Mouse (Mus musculus) embryonic facial prominence, embryonic 15.5 days (tissue): ENCODE data around the gene Sidt1. TPM values are rescaled to one million over a fixed set of nuclear protein-coding genes. Genes with fewer than 3 reads are reported as not detected.
A peak's percentile ranks its signal among the peaks of the same experiment; 100 is the strongest.
"Not testable (repeated sequence)": the region's sequence is repeated elsewhere in the genome, so short reads cannot be mapped to it uniquely, and the experiment has no call there.

Experiments
- ATAC-seq: fragments of 200-750 bp; cut with Nextera tagmentation; 2 replicates; pipeline ENCODE4 v1.8.0; 2017; ENCODE audit warnings: low read depth, moderate TSS enrichment; ENCODE audit not compliant: insufficient number of reproducible peaks, low FRiP score, low TSS enrichment
- H3K27ac ChIP-seq: fragments of 300-500 bp; sonication (generic); replicated peaks from 2 replicates; pipeline ENCODE4 v1.5.1; 2015; ENCODE audit warnings: mild to moderate bottlenecking, inconsistent platforms
- H3K27me3 ChIP-seq: fragments of 300-500 bp; sonication (generic); 2 replicates; pipeline ENCODE4 v1.6.1; 2015; ENCODE audit warnings: inconsistent platforms
- H3K36me3 ChIP-seq: fragments of 300-500 bp; sonication (generic); 2 replicates; pipeline ENCODE4 v1.6.1; 2015; ENCODE audit warnings: mild to moderate bottlenecking, inconsistent platforms
- H3K4me1 ChIP-seq: fragments of 300-500 bp; sonication (generic); 2 replicates; pipeline ENCODE4 v1.6.1; 2015; ENCODE audit warnings: inconsistent platforms
- H3K4me2 ChIP-seq: fragments of 300-500 bp; sonication (generic); replicated peaks from 2 replicates; pipeline ENCODE4 v1.6.1; 2015; ENCODE audit warnings: mild to moderate bottlenecking, inconsistent platforms
- H3K4me3 ChIP-seq: fragments of 300-500 bp; sonication (generic); replicated peaks from 2 replicates; pipeline ENCODE4 v1.5.1; 2015; ENCODE audit warnings: mild to moderate bottlenecking, inconsistent platforms
- H3K9ac ChIP-seq: fragments of 300-500 bp; sonication (generic); 2 replicates; pipeline ENCODE4 v1.6.1; 2015; ENCODE audit warnings: inconsistent platforms
- H3K9me3 ChIP-seq: fragments of 300-500 bp; sonication (generic); replicated peaks from 2 replicates; pipeline ENCODE4 v1.6.1; 2016; ENCODE audit warnings: inconsistent platforms
- WGBS: fragments of 180-500 bp; shearing (Covaris S2); methylation state at CpG from one replicate; pipeline ENCODE4 v1.1.7; 2015; 5-methylcytosine and 5-hydroxymethylcytosine counted together
- polyA plus RNA-seq: library from polyadenylated mRNA; unstranded; fragments of >200 nt; fragmentation: Nextera tagmentation; extraction: Ambion mirVana; gene quantifications from 2 replicates; pipeline ENCODE4 v1.2.1, GENCODE M21; 2015

Sidt1 gene
- polyA plus RNA-seq, 1 experiment from 2014 or later = 0.32 TPM

- Histone ChIP-seq H3K27me3 (no peaks in the 10 kb centered on the region), H3K4me1 (no peaks in the 10 kb centered on the region), H3K36me3 (no peaks in the 10 kb centered on the region), H3K27ac (no peak overlapping the region), H3K4me2 (no peak overlapping the region), H3K9me3 (no peaks in the 10 kb centered on the region), H3K4me3 (no peak overlapping the region), H3K9ac (no peak overlapping the region)
- ATAC-seq = no peak
- 57% methylated on average over 10 of the region's 10 CpGs for WGBS
Observed at GRCm38 (mm10) chr16:44302126-44302892, 30.7 kb downstream of the Sidt1 start.

- Histone ChIP-seq H3K27me3 (no peaks in the 10 kb centered on the region), H3K4me2 (no peak overlapping the region), H3K9ac (no peak overlapping the region), H3K36me3 (no peaks in the 10 kb centered on the region), H3K4me3 (no peak overlapping the region), H3K27ac (no peak overlapping the region), H3K9me3 (no peaks in the 10 kb centered on the region), H3K4me1 (no peaks in the 10 kb centered on the region)
- no peak for ATAC-seq
- 80% methylated on average over 20 of the region's 20 CpGs for WGBS
Observed at GRCm38 (mm10) chr16:44299438-44300093, 33.4 kb downstream of the Sidt1 start.

DNA sequence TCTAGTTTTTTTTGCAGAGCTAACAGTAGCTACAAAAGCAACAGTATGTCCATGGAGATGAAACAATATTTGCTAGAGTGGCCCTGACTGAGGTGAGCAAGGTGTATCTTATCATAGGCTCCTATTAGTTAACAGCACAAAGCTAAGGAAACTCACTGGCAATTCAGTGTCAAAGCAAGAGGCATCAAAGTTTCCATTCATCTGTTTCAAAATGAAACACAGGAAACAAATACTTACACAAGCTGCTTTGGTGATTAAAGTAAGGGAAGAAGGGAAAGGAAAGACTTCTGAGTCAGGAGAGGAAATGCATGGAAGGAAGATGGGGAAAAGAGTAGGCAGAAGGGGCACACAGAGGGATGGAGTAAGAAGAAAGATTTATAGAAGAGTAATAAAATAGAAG lies 39.0 kb downstream of the Sidt1 start:
- Histone ChIP-seq H3K4me3 (no peak overlapping the region), H3K9me3 (no peaks in the 10 kb centered on the region), H3K27me3 (no peaks in the 10 kb centered on the region), H3K4me1 (no peaks in the 10 kb centered on the region), H3K9ac (no peak overlapping the region), H3K27ac (no peak overlapping the region), H3K36me3 (no peaks in the 10 kb centered on the region), H3K4me2 (no peak overlapping the region)
- no peak for ATAC-seq

- not testable (repeated sequence) for H3K36me3 ChIP-seq
- 88% methylated on average over 2 of the region's 2 CpGs for WGBS
Observed at GRCm38 (mm10) chr16:44292681-44293080, 40.3 kb downstream of the Sidt1 start.

GRCm38 (mm10) chr16:44289004-44289648 lies 43.9 kb downstream of the Sidt1 start:
- Histone ChIP-seq H3K9ac (no peak overlapping the region), H3K4me3 (no peak overlapping the region), H3K4me1 (no peaks in the 10 kb centered on the region), H3K9me3 (no peaks in the 10 kb centered on the region), H3K27ac (no peak overlapping the region), H3K4me2 (no peak overlapping the region), H3K36me3 (no peaks in the 10 kb centered on the region), H3K27me3 (no peaks in the 10 kb centered on the region)
- WGBS = 73% methylated on average over 4 of the region's 4 CpGs
- no peak for ATAC-seq

More at GRCm38 (mm10) chr16:44292681-44293080, 40.3 kb downstream of the Sidt1 start:
- not testable (repeated sequence) for H3K4me2 ChIP-seq, ATAC-seq, H3K27ac ChIP-seq, H3K9ac ChIP-seq, H3K4me1 ChIP-seq, H3K27me3 ChIP-seq, H3K4me3 ChIP-seq, H3K9me3 ChIP-seq

GRCm38 (mm10) chr16:44287356-44287950 lies 45.5 kb downstream of the Sidt1 start:
- 43% methylated on average over 7 of the region's 7 CpGs for WGBS
- no peak for ATAC-seq
- H3K27me3 ChIP-seq = no peaks in the 10 kb centered on the region
- H3K36me3 ChIP-seq = no peaks in the 10 kb centered on the region
- H3K4me2 ChIP-seq = no peak overlapping the region
- no peak overlapping the region for H3K9ac ChIP-seq
- no peak overlapping the region for H3K27ac ChIP-seq
- no peaks in the 10 kb centered on the region for H3K9me3 ChIP-seq
- H3K4me3 ChIP-seq = no peak overlapping the region
- no peaks in the 10 kb centered on the region for H3K4me1 ChIP-seq

- H3K27ac ChIP-seq = no peak overlapping the region
- ATAC-seq = peak; percentile 69; the same call in 1 of the 2 replicates
- WGBS = 68% methylated on average over 5 of the region's 5 CpGs
Observed at GRCm38 (mm10) chr16:44282614-44283325, 50.2 kb downstream of the Sidt1 start.

DNA sequence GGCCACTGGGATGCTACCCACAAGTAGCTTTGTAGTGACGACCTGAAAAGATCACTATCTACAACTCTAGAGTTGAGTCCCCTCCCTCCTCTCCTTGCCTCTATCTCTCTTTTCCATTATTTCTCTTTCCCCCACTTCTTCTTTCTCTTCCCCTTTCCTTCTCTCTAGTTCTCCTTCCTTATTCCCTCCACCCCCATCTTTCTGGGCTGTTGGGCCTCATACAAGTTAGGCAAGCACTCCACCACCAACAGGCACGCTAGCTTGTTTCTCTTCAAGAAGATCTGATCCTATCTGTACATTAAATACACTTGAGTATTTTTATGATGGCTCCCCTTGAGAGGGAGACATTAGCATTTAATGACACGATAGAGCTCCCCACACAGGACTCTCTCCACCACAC lies 51.0 kb downstream of the Sidt1 start:
- 66% methylated on average over 3 of the region's 3 CpGs for WGBS
- no peaks in the 10 kb centered on the region for H3K9me3 ChIP-seq
- no peaks in the 10 kb centered on the region for H3K4me1 ChIP-seq
- H3K27me3 ChIP-seq = no peaks in the 10 kb centered on the region
- H3K4me3 ChIP-seq = no peak overlapping the region
- H3K27ac ChIP-seq = no peak overlapping the region
- no peak overlapping the region for H3K4me2 ChIP-seq
- H3K36me3 ChIP-seq = no peaks in the 10 kb centered on the region
- no peak for ATAC-seq
- H3K9ac ChIP-seq = no peak overlapping the region

More at GRCm38 (mm10) chr16:44282614-44283325, 50.2 kb downstream of the Sidt1 start:
- no peak overlapping the region for H3K4me3 ChIP-seq
- H3K9me3 ChIP-seq = no peaks in the 10 kb centered on the region
- no peaks in the 10 kb centered on the region for H3K4me1 ChIP-seq
- H3K36me3 ChIP-seq = no peaks in the 10 kb centered on the region
- H3K27me3 ChIP-seq = no peaks in the 10 kb centered on the region
- H3K9ac ChIP-seq = no peak overlapping the region
- no peak overlapping the region for H3K4me2 ChIP-seq

GRCm38 (mm10) chr16:44280806-44281205 lies 52.2 kb downstream of the Sidt1 start:
- no peaks in the 10 kb centered on the region for H3K27me3 ChIP-seq
- no peak overlapping the region for H3K4me2 ChIP-seq
- no peak overlapping the region for H3K9ac ChIP-seq
- no peaks in the 10 kb centered on the region for H3K9me3 ChIP-seq
- H3K4me1 ChIP-seq = no peaks in the 10 kb centered on the region
- H3K36me3 ChIP-seq = no peaks in the 10 kb centered on the region
- WGBS = 59% methylated on average over 2 of the region's 2 CpGs
- no peak overlapping the region for H3K4me3 ChIP-seq
- ATAC-seq = no peak
- no peak overlapping the region for H3K27ac ChIP-seq

DNA sequence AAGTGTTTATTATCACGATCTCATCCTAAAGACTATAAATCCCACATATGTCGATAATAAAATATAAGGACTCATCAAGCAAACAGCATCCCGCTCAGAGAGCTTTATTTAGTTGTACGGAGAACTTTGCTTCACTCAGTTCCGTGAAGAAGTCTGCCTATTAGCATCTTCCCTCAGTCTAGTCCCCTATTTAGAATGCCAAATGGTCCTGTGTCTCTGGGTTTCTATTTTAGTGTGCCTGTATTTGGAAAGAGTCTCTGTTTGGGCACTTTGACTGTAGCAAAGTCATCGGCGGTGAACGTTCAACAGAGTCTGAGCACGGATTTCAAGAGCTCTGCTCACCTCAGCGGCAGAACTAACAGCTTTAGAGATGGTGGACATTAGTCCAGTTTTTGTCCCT lies 55.8 kb downstream of the Sidt1 start:
- WGBS = 93% methylated on average over 10 of the region's 10 CpGs
- Histone ChIP-seq H3K4me2 (no peak overlapping the region), H3K27me3 (no peaks in the 10 kb centered on the region), H3K27ac (no peak overlapping the region), H3K9ac (no peak overlapping the region), H3K4me1 (no peaks in the 10 kb centered on the region), H3K9me3 (no peaks in the 10 kb centered on the region), H3K4me3 (no peak overlapping the region), H3K36me3 (no peaks in the 10 kb centered on the region)
- ATAC-seq = no peak
